Mouse (Mus musculus) lung, postnatal 10 days (tissue): ENCODE results near the gene Man2a2.

Experiments
- DNase-seq: peaks from one replicate; pipeline ENCODE4 v3.0.0; 2021

Gene Man2a2

DNA sequence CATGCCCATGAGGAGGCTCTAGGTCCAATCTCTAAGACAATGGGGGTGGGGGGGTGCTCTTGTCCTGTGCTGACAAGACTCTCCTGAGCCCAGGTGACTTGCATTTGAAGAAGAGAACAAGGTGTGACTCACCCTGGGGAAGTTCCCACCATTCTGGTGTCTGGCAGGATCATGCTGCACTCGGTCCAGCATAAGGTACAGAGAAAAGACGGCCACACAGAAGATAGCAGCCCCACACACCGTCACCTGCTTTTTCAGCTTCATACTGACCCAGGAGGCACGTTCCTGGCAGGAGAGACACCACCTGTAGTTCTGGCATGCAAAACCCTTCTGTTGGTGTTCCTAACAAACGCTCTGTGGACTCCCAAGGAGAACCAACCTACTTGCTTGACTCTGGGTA lies 1.7 kb downstream of the Man2a2 start:
- no peak for DNase-seq

DNA sequence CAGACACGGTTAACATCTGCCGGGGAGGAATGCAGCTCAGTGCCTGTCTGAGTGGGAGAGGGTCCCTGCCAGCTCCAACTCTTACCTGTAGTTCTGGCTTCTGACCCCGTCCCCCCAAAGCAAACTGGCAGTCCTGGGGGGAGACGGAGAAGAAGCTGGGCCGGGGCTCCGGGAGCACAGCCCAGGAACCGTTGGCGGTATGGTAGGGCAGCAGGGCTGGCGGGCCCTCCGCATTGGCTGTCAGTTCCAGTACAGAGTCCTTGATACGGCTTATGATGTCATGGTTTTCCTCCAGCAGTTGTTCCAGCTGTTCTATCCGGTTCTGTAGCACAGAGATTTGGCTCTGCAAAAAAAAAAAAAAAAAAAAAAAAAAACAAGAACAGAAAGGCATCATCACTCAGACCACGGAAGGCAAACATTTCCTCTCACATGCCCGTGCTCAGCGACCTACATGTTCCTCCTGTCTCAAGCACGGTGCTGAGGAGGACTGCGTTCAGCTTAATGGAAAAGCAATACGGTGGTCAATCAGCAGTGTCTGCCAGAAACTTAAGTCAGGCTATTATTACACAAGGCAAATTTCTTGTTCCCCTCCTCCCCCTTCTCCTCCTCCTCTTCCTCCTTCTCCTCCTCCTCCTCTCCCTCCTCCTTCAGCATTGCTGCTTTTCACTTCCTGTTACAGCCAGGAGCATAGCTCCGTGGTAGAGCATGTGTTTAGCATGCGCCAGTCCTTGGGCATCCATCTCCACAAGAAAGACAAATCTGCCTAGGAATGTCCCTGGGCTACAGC lies 2.3 kb downstream of the Man2a2 start:
- no peak for DNase-seq

DNA sequence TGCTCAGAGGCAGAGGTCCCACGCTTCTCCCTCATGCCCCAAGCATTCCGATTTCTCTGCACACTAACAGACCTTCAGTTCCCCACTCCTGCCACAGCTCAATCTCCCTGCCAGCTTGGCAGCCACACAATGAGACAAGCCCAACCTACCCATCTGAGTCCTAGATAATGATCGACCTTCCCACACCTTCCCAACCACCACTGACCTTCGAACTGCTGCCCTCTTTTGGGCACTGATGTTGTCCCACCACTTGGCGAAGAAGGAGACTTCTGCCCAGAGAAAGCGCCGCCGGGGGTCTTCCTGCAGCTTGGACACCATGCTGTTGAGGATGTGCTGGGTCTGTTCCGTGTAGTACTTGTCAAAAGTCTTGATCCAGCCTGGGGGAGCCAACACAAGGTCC lies 3.2 kb downstream of the Man2a2 start:
- DNase-seq: no peak

DNA sequence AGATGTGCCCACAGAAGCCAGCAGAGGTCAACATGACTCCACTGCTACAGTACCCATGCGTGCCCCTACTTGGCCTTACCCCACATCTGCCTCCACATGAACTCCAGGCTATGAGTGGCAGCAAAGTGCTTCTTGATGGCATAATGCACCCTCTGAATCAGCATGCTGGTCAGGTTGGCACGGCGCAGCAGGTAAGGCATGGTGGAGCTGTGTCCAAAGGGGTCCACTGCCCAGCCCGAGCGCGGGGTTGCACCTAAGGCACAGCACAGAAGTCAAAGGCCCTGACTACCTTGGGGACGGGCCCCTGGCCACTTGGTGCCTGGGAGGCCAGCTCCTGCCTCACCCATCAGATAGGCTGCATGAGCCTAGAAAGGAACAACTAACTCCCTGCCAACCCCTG lies 3.9 kb downstream of the Man2a2 start:
- no peak for DNase-seq

DNA sequence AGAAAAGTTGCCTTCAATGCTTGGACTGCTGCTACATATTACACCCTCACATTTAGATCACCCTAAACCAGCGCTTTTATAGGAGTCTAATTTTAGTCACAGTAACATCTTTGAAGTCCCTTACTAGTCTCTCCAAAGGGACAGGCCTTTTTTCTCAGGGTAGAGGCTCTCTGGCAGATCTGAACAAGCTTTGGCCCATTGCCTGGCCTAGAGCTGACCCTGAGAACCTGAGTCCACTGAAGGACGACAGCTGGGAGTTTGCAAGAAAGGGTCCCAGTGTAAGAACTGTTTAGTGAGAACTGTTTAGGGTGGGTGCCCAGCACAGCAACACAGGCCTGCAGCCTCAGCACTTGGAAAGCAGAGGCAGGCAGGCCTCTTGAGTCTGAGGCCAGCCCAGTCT lies 5.4 kb downstream of the Man2a2 start:
- peak; percentile 51 for DNase-seq

DNA sequence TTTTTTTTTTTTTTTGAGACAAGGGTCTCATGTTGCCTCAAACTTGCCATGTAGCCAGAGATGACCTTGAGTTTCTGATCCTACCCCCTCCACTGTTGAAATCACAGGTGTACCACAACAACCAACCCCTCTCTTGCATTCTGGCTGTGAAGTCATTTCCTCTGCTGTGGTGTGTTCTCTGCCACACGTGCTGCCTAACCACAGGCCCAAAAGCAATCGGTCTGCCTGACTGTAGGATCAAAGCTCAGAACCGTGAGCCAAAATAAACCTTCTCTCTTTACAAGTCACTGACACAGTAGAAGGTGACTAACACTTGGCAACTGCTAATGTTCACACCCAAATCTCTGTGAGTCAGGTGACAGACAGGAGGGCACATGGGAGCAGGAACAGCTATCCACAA lies 10.7 kb downstream of the Man2a2 start:
- DNase-seq: no peak

DNA sequence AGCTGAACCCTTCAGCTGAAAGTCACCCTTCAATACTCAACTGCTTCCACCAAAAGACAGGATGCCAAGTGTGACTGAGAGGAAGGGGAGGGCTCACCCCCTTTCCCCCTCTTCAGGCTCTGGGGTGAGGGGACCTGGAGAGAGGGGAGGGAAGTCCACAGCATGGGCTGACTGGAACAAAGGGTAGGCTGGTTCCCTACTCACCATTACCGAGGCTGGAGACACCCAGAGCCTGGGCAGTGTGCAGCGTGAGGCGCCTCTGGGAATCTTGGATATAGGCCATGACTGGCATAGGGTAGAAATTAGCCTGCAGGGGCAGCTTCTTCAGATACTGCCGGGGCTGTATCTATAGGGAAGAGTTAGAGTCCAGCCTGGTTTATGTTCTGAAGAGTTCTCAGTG lies 13.1 kb downstream of the Man2a2 start:
- no peak for DNase-seq

DNA sequence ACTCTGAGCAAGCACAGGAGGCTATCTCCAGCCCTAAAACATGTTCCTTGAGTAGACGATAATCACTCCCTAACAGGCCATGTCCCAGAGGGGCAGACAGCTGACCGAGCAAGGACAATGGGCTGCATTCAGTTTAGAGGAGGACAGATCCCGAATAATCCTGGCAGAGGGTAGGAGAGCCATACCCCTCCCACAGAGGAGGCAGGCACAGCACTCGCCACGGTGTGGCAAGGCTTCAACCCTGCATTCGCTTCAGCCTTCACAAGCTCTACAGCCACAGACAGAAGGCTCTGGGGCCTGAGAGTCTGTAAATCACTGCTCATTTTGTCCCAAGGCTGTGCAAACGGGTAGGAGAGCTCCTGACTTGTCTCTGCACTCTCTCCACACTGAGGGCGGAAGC lies 14.0 kb downstream of the Man2a2 start:
- no peak for DNase-seq

DNA sequence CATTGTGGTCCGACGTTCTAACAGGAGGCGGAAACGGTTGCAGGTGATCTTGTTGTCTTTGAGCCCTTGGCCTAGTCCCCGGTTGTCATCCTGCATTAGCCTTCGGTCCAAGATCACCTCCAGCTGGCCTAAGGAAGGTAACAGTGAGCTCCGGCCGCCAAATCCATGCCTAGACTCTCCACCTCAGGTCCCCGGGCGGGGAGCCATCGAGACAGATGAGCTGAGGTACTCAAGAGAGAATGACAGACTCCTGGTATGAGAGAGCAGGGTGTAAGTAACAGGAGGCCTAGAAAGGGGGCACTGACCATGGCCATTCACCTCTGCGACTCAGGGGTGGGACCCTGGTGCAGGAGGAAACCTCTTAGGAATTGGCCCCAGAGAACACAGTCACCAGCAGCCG lies 14.8 kb downstream of the Man2a2 start:
- DNase-seq: no peak

DNA sequence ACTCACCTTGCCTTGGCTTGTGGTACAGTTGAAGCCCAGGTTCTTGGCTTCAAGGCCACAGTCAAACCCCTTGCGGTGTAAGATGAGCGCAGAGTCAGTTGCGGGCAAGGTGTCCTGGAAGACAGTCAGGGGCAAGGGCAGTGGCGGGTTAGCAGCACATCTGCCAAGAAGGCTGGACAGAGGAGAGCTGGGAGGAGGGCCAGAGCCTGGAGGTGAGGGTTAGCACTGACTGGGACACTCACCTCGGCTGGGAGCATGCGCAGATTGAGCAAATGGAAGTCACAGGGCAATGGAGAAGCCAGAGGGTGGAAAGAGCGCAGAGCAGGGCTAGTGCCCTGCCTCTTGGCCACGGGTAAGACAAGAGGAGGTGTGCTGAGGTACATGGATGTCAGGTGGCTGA lies 18.3 kb downstream of the Man2a2 start:
- DNase-seq: no peak

DNA sequence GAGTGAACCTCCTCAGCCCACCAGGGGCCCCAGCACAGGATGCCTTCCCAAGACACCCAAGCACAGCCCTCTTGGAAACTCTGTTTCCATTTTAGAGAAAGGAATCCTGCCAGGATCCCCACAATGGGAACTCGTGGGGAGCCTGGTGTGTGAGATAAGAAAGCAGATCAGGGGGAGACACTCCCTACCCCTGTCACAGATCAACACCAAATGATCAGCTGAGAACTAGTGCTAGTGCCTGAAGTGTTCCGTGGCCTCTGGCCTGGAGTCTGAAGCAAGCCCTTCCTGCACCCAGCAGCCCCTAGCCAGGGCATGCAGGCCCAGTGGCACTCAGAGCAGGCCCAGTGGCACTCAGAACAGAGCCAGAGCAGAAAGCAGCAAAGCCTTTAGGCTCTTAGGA lies 20.4 kb downstream of the Man2a2 start:
- no peak for DNase-seq

DNA sequence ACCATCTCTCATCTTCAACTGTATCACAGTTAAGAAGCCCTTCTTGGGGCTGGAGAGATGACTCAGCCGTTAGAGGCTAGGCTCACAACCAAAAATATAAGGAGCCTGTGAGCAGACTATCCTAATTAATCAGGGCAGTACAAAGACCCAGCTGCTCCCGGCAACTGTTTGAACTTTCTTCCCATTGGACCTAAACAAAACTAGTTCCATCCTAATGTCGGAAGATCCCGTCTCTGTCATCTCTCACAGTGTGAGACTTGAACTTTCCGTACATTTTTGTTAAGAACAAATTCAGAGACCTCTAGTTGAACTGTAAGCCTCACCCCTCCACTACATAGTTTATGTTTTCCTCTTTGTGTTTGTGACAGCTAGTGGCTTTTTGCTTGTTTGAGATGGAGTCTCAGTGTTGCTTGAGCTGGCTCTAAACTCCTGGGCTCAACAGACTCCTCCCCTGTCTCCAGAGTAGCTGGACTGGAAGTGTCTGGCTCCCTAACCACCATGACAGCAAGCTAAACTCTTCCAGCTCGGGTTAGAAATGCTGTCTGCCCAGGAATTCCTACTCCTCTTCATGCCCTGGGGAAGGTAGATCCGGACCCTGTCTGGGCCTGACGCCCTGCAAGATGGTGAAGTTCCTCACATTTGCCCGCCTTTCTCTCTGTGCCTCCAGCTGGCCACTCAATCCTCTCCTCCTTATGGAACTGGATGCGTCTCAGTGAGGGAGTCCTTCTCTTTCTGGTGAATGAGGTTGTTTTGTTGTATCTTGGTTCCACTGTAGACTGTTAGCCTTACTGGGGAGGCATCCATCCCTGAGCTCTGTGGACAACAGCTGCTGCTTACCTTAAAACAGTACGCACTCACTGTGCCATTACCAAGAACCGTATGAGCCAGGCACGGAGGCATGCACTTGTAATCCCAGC lies 23.2 kb downstream of the Man2a2 start:
- peak; percentile 48 for DNase-seq

DNA sequence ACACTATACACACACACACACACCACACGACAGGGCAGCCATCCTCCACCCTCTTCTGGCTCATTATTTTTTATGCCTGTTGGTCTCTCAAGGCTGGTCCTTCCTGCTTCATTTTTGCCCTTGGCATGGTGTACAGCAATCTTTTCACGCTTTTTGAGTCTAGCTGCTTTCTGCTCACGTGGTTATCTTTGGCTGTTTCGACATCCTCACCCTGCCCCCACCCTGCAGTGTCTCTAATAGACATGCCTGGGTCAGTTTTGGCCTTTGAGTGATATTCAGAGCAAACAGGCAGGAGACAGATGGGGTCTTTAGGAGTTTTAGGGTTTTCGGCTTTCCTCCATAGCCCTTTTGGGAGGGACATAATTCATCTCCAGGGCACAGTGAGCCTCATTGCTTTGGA lies 24.3 kb downstream of the Man2a2 start:
- DNase-seq: peak; percentile 52

DNA sequence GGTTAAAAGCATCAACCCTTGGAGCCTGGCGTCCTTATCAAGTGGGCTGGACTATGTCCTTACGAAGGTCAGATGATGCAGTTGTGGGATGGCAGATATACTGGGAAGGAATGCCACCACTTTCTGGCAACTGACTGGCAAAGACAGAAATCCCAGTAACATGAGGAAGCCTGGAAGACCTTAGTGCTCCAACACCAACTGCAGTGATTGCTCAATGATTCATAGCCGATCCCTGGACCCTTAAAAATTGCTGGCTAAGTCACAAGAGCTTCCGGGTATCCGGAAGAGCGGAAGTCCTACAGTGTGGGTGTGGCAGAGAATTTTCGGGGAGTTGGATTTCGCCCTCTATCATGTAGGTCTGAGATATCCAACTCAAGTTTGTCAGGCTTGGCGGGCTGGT lies 25.0 kb downstream of the Man2a2 start:
- DNase-seq: no peak

DNA sequence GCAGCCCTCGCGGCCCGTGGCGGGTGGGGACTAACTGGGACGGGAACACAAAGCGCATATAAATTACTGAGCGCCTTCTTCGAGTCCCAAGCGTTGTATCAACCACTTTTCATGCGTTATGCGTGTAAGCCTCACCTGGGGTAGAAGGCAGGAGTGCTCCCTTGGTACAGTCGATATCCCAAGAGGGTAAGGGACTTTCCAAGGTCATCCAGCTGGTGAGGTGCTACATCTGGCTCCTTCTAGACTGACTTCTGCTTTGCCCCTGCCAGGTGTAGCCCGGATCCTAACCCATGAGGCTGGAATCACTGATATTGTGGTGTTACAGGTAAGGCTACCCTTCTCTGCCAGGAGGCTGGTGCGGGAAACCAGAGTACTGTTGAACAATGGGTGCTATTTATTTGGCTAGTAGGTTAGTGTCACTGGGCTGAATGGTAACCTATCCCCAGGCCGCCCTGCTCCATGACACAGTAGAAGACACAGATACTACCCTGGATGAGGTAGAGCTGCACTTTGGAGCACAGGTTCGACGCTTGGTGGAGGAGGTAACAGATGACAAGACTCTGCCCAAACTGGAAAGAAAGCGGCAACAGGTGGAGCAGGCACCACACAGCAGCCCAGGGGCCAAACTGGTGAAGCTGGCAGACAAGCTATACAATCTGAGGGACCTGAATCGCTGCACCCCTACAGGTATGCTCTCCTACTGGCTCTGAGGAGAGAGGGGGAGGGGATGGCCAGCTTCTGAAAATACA lies 27.7 kb downstream of the Man2a2 start:
- DNase-seq: no peak

DNA sequence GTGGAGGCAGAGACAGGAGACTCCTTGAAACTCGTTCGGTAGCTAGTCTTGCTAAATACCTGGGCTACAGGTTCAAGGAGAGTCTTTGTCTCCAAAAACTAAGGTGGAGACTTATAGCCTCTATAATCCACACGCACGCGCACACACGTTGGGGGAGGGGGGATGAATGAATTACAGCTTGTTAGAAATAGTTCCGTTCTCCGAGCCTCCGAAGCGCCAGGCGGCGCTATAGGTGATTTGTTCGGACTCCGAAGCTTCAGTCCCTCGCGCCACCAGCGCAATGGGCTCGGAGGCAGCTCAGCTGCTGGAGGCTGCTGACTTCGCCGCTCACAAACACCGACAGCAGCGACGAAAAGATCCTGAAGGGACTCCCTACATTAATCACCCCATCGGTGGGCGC lies 28.3 kb downstream of the Man2a2 start, which contains the start of gene Hddc3:
Gene Hddc3, plus strand, starts transcription at position 247 of the 400 bp plus-strand sequence.
- DNase-seq: peak; percentile 98

DNA sequence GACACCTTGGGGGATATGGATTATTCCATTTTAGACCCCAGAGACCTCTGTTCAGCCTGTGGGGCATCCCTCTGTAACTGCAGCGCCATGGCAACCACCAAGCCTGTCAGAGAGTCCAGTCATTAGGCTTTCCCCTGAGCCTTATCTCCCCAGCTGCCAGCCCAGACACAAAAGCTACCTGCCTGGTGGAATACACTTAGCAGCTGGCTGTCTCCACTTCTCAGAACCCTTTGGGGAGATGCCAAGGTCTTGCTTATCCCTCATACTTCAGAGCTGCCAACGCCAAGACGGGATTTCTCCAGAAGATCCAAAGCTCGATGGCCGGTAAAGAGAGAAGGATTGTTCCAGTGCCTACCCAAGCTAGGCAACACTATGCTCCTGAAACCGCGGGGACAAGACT lies 29.4 kb downstream of the Man2a2 start:
- no peak for DNase-seq

DNA sequence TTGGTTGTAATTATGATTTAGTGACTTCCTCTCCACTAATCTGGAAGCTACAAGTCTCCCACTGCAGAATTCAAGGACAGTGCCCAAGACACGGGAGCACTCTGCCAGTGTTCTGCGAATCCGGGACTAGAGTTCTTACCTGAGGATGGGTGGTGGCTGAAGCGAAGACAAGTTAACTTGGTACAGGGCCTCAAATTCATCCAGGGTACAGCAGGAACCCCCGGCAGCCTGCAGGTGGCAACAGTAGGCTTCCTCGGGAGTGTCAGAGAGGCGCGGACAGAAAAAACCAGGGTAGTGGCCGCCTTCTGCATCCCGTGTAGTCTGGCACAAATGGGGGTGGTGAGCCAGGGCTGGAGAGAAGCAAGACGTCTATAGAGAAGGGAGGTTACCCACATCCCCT lies 30.4 kb downstream of the Man2a2 start, which contains the start of gene Unc45a:
Gene Unc45a, minus strand, starts transcription at position 213 of the 400 bp plus-strand sequence.
- DNase-seq: peak; percentile 89

DNA sequence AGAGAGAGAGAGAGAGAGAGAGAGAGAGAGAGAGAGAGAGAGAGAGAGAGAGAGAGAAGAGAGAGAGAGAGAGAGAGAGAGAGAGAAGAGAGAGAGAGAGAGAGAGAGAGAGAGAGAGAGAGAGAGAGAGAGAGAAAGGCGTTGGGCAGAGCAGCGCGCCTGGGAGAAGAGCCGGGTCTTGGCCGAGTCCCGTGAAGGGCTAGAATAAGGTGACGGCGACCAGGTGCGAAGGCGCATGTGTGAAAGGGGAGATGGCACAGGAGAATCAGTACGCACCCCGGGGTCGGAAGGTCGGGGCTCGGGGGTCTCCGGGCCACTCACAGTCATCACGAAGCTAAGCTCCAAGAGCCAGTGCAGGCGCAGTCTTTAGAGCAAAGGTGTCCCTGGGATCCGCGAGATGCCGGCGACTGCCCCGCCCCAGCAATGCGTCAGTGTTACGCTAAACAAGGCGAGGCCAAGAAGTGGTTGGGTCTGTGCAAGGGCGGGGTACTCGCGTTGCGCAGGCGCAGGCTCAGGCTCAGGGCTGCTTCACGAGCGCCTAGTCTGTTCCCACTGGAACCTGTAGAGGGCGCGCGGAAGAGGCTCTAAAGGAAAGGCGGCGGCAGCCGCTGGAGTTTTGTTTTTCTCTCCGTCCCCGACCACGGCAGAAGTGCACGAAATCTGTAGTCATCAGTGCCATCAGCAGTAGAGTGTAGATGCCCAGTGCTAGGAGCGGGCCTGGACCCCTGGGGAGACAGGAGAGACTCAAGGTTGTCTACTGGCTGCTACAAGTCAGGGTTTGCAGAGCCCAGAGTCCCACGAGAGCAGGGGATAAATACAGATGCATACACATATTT lies 31.2 kb downstream of the Man2a2 start:
- DNase-seq: peak; percentile 99

DNA sequence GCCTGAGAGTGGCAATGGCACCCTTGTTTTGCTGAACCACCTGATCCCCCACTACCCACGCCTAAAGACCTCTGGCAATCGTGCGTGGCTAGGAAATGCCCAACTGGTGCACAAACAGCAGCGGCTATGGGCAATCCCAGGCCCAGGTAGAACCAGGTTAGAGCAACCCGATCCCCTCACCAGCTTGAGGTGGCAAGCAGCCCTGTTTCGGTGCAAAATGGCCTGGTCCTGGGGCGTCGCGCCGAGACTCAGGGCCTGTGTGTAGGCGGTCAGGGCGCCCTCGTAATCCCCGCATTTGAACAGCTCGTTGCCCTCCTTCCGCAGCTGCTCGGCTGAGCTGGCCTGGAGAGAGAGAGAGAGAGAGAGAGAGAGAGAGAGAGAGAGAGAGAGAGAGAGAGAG lies 31.8 kb downstream of the Man2a2 start:
- DNase-seq: peak; percentile 43

DNA sequence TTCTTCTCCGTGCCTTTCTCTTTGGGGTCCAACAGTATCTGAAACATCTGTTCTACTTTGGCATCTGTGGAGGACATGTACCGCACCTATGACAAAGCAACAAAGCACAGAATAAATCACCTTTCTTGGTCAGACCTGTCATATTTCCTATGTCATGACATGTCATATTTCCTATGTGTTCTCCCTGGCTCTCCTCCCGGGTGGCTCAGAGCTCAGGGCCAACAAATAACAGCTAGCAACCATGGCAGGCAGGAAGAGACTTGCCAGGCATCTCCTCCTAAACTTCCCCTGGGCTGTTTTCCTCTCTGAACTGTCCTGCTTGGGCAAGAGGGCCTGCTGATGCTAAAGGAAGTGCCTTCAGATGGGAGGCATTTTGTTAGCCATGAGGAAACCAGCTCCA lies 34.2 kb downstream of the Man2a2 start:
- no peak for DNase-seq

DNA sequence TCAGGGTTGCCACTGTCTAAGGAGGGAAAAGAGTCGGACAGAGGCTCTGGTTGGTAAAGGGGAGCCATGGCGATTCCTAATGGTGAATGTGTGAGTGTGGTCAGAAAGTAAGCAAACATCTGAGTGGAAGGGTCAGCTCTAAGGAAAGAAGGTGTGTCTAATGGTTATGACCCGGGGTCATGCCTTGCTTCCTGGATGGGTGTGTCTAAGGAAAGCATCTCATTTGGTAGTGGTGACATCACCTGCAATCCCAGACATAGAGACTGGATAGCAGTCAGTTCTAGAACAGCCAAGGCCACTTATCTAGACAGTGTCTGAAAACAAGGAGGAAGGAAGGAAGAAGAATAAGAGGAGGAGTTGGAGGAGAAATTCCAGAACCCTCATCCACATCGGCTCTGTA lies 36.3 kb downstream of the Man2a2 start:
- no peak for DNase-seq
